Comparison of ENCODE assay signal across 14 mouse cellular contexts in genomic region chr15:11897617-11898016, GRCm38 (mm10). TPM values are rescaled to one million over a fixed set of nuclear protein-coding genes. Genes with fewer than 3 reads are reported as not detected.
"Had no signal": no experiment of that assay in that cellular context is flagged by ENCODE, and none has a peak within 500 bp of the region (broad histone marks: within the 10 kb centered on the region; RNA-seq: fewer than 3 reads in every experiment).

No protein-coding gene starts in this region.

- DNase-seq: kidney, postnatal 10 days; kidney, postnatal 36 days; layer of hippocampus, postnatal 36 days; liver, embryonic 13.5 days; lung, adult 2 months; lung, postnatal 14 days; lung, postnatal 4 days; midbrain, embryonic 14.5 days; thymus, adult 18-20 months; thymus, postnatal 36 days had no signal

- H3K4me1 ChIP-seq: liver, embryonic 13.5 days had no signal

- H3K4me3 ChIP-seq: left cerebral cortex, adult 2 months; liver, embryonic 13.5 days had no signal

- H3K9ac ChIP-seq: liver, embryonic 13.5 days had no signal

- H3K4me2 ChIP-seq: liver, embryonic 13.5 days; midbrain, embryonic 11.5 days had no signal

- H3K9me3 ChIP-seq: liver, embryonic 13.5 days had no signal

- H3K27ac ChIP-seq: left cerebral cortex, adult 2 months; liver, embryonic 13.5 days had no signal

- H3K36me3 ChIP-seq: liver, embryonic 13.5 days had no signal

RNA-seq across cellular contexts. Expression of gene Npr3, which starts 9.5 kb away (rescaled TPM):
- total RNA-seq: megakaryocyte progenitor cell, adult 5-6 weeks; megakaryocyte-erythroid progenitor cell, adult 5-6 weeks had no signal
